Mouse (Mus musculus) forebrain, postnatal 0 days (tissue): ENCODE measurements at regions not wholly inside any gene's neighbourhood (a gene's known extent, or its start where the extent isn't known, plus 50 kb on each side); places are given as distances from the start of the nearest gene placed in this dataset.
A peak's percentile ranks its signal among the peaks of the same experiment; 100 is the strongest.

Experiments used
- ATAC-seq: fragments of 200-750 bp; cut with Nextera tagmentation; 2 replicates; pipeline ENCODE4 v1.8.0; 2017; ENCODE audit warnings: mild to moderate bottlenecking, moderate library complexity
- DNase-seq: peaks from one replicate; pipeline ENCODE4 v3.0.0-alpha.2; 2015
- H3K27ac ChIP-seq: fragments of 300-500 bp; sonication (generic); 2 replicates; pipeline ENCODE4 v1.5.1; 2014; ENCODE audit warnings: low read depth, mild to moderate bottlenecking, antibody characterized with exemption, low read length, moderate library complexity, mixed read lengths
- H3K27me3 ChIP-seq: fragments of 300-500 bp; sonication (generic); 2 replicates; pipeline ENCODE4 v1.6.1; 2014; ENCODE audit warnings: mild to moderate bottlenecking, low read length, mixed read lengths; ENCODE audit not compliant: insufficient read depth
- H3K36me3 ChIP-seq: fragments of 300-500 bp; sonication (generic); 2 replicates; pipeline ENCODE4 v1.6.1; 2014; ENCODE audit warnings: mild to moderate bottlenecking, moderate library complexity; ENCODE audit not compliant: insufficient read depth
- H3K4me1 ChIP-seq: fragments of 300-500 bp; sonication (generic); 2 replicates; pipeline ENCODE4 v1.6.1; 2014; ENCODE audit warnings: antibody characterized with exemption; ENCODE audit not compliant: insufficient read depth
- H3K4me2 ChIP-seq: fragments of 300-500 bp; sonication (generic); 2 replicates; pipeline ENCODE4 v1.6.1; 2014; ENCODE audit warnings: low read depth, mild to moderate bottlenecking, moderate library complexity
- H3K4me3 ChIP-seq: fragments of 300-500 bp; sonication (generic); 2 replicates; pipeline ENCODE4 v1.5.1; 2014; ENCODE audit warnings: low read depth, low read length, mixed read lengths
- H3K9ac ChIP-seq: fragments of 300-500 bp; sonication (generic); 2 replicates; pipeline ENCODE4 v1.6.1; 2014; ENCODE audit warnings: mild to moderate bottlenecking
- H3K9me3 ChIP-seq: fragments of 300-500 bp; sonication (generic); 2 replicates; pipeline ENCODE4 v1.6.1; 2016; ENCODE audit warnings: low read length
- CTCF ChIP-seq: sonication (generic); IDR thresholded peaks from 2 replicates; pipeline ENCODE4 v1.5.1; 2016; ENCODE audit warnings: antibody characterized with exemption, control low read depth, low read depth
- WGBS: fragments of 180-500 bp; shearing (Covaris S2); extraction: QIAGEN DNeasy Blood & Tissue Kit; methylation state at CpG from one replicate; pipeline ENCODE4 v1.1.7; 2014; 5-methylcytosine and 5-hydroxymethylcytosine counted together

- H3K4me1 ChIP-seq: no peaks in the 10 kb centered on the region
- H3K27me3 ChIP-seq: no peaks in the 10 kb centered on the region
- no peak overlapping the region for H3K4me3 ChIP-seq
- no peak overlapping the region for H3K4me2 ChIP-seq
- H3K9me3 ChIP-seq: no peaks in the 10 kb centered on the region
- no peak for ATAC-seq
- H3K27ac ChIP-seq: no peak overlapping the region
- H3K36me3 ChIP-seq: no peaks in the 10 kb centered on the region
- DNase-seq: no peak
- no peak overlapping the region for H3K9ac ChIP-seq
- no peak for TF ChIP-seq CTCF
Measured at GRCm38 (mm10) chr11:48431316-48431715, 368.8 kb upstream of the Rack1 start.

GRCm38 (mm10) chr11:48427423-48427822 lies 372.7 kb upstream of the Rack1 start:
- H3K9me3 ChIP-seq: no peaks in the 10 kb centered on the region
- H3K4me2 ChIP-seq: no peak overlapping the region
- DNase-seq: no peak
- no peak for ATAC-seq
- TF ChIP-seq CTCF: no peak
- no peak overlapping the region for H3K9ac ChIP-seq
- H3K4me3 ChIP-seq: no peak overlapping the region
- H3K36me3 ChIP-seq: no peaks in the 10 kb centered on the region
- no peaks in the 10 kb centered on the region for H3K4me1 ChIP-seq
- no peaks in the 10 kb centered on the region for H3K27me3 ChIP-seq
- WGBS: 42% methylated on average over 2 of the region's 2 CpGs
- H3K27ac ChIP-seq: no peak overlapping the region

- Histone ChIP-seq H3K4me3 (no peak overlapping the region), H3K27ac (no peak overlapping the region), H3K36me3 (no peaks in the 10 kb centered on the region), H3K9me3 (no peaks in the 10 kb centered on the region), H3K27me3 (no peaks in the 10 kb centered on the region), H3K9ac (no peak overlapping the region), H3K4me1 (no peaks in the 10 kb centered on the region), H3K4me2 (no peak overlapping the region)
- ATAC-seq: no peak
- no peak for DNase-seq
- no peak for TF ChIP-seq CTCF
- 72% methylated on average over 1 of the region's 1 CpGs for WGBS
Measured at GRCm38 (mm10) chr11:48426446-48426845, 373.7 kb upstream of the Rack1 start.

- Histone ChIP-seq H3K27me3 (no peaks in the 10 kb centered on the region), H3K9me3 (no peaks in the 10 kb centered on the region), H3K4me3 (no peak overlapping the region), H3K9ac (no peak overlapping the region), H3K36me3 (no peaks in the 10 kb centered on the region), H3K4me1 (no peaks in the 10 kb centered on the region), H3K27ac (no peak overlapping the region), H3K4me2 (no peak overlapping the region)
- 43% methylated on average over 6 of the region's 6 CpGs for whole genome bisulfite sequencing
- no peak for TF ChIP-seq CTCF
- ATAC-seq: 0 out of 2 replicates have a peak, but pooled peaks have one; percentile 12
- no peak for DNase-seq
Measured at GRCm38 (mm10) chr11:48418066-48418756, 381.9 kb upstream of the Rack1 start.

GRCm38 (mm10) chr11:48417615-48418014 lies 382.5 kb upstream of the Rack1 start:
- no peak overlapping the region for H3K27ac ChIP-seq
- ATAC-seq: no peak
- 44% methylated on average over 2 of the region's 2 CpGs for WGBS
- no peak overlapping the region for H3K4me2 ChIP-seq
- no peak overlapping the region for H3K9ac ChIP-seq
- TF ChIP-seq CTCF: no peak
- no peak overlapping the region for H3K4me3 ChIP-seq
- no peaks in the 10 kb centered on the region for H3K9me3 ChIP-seq
- no peaks in the 10 kb centered on the region for H3K4me1 ChIP-seq
- H3K27me3 ChIP-seq: no peaks in the 10 kb centered on the region
- H3K36me3 ChIP-seq: no peaks in the 10 kb centered on the region
- no peak for DNase-seq

GRCm38 (mm10) chr11:48398032-48398431 lies 402.1 kb upstream of the Rack1 start:
- 52% methylated on average over 2 of the region's 2 CpGs for WGBS
- H3K4me1 ChIP-seq: no peaks in the 10 kb centered on the region
- no peaks in the 10 kb centered on the region for H3K27me3 ChIP-seq
- H3K4me3 ChIP-seq: no peak overlapping the region
- no peak overlapping the region for H3K9ac ChIP-seq
- TF ChIP-seq CTCF: no peak
- no peaks in the 10 kb centered on the region for H3K36me3 ChIP-seq
- no peak overlapping the region for H3K27ac ChIP-seq
- DNase-seq: peak; percentile 12
- no peak overlapping the region for H3K4me2 ChIP-seq
- H3K9me3 ChIP-seq: no peaks in the 10 kb centered on the region
- ATAC-seq: peak; percentile 60

- Histone ChIP-seq H3K9me3 (no peaks in the 10 kb centered on the region), H3K9ac (no peak overlapping the region), H3K36me3 (no peaks in the 10 kb centered on the region), H3K27me3 (no peaks in the 10 kb centered on the region), H3K4me1 (no peaks in the 10 kb centered on the region), H3K27ac (no peak overlapping the region), H3K4me2 (no peak overlapping the region), H3K4me3 (no peak overlapping the region)
- no peak for TF ChIP-seq CTCF
- ATAC-seq (no peak), DNase-seq (no peak)
- 69% methylated on average over 4 of the region's 4 CpGs for WGBS
Measured at GRCm38 (mm10) chr11:48381489-48381888, 392.7 kb upstream of the Sgcd start.
